Mouse (Mus musculus) mesoderm, embryonic 11.5 days (tissue): ENCODE measurements around the gene Kcnv2.

Experiments used
- DNase-seq: peaks from one replicate; pipeline ENCODE4 v3.0.0-alpha.2; 2012; ENCODE audit warnings: low read depth, low spot score

Gene Kcnv2

DNA sequence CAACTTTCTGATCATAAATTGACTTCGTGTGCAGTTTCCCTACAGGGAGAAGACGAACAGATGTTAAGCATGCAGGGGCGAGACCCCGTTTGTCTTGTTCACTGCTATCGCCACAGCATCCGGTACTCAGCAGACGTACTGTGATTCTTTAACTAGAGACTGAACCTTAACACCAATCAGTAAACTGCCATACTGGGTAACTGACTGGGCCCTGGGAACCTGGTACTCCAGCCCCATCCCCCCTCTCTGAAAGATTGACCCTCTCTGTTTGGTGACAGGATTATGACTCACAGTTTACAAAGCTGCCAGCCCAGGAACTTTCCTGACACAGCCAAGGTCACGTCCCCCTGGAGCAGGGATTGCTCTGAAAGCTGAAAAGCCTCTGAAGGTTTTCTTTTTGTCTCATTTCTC is 42.1 kb downstream of the Kcnv2 start:
- peak; percentile 71 for DNase-seq

DNA sequence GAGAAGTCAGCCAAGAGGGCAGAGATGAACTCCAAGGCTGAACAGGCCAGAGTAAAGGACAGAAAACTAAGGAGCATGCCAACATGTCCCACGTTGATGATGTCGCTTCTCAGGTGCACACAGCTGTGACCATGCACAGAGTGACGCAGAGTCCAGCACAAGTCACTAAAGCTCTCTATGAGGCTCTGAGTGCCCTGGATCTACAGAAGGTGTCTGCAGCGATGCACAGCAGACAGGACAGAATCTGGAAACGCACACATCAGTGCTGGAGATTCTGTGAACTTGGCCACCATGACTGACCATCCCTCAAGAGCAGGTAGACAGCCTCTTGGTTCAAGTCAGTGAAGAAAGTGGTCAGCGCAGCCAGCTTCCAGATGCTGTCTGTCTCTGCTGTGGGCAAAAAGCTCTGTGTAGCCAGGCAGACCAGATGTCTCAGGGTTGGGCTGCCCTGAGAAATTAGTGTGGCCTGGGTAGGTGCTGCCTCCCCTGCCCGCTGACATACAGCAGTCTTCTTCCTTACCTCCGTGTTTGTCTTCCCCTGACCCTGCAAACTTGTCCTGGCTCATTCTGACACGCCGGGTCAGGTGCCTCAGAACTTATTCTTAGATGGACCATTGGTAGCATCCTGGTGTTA is 43.8 kb downstream of the Kcnv2 start:
- no peak for DNase-seq

DNA sequence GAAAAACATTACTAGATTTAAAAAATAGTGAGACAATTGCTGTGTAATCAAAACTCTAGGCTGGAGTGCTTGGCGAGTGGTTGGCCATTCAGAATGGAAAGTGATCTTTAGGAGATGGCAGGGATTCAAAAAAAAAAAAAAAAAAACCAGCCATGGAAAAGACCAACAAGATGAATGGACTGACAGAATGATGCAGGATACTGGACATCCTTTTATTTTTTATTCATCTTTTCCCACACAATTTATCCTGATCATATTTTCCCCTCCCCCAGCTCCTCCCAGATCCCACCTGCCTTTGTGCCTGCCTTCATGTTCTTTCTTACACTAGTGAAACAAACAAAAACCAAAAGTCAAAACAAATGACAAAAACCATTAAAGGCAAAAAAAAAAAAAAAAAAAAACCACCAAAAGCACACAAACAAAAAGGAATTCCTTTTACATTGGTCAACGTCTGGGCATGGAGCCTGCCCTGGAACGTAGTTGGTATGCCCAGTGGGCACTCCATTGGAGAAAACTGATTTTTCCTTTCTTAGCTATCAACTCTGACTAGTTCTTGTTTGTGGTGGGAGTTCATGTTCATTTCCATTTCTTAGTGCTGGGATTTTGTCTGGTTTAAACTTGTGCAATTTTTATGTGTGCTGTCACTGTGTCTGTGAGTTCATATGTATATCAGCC is 47.2 kb downstream of the Kcnv2 start:
- no peak for DNase-seq

DNA sequence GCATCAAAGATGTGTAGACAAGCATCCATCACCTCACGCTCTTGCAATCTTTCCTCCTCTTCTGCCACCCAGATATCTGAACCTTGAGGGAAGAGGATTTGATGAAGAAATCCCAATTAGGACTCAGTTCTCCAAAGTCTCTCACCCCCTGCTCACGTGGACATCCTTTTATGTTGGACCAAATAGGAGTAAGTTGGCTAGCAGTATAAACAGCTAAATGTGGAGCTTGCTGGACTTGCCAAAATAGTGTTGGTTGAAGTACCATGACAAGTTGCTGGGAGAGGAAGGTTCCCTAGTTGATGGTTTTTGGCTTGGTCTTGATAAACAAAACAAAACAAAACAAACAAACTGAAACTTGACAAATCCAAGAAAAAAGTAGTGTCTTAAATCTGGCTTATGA is 47.8 kb downstream of the Kcnv2 start:
- DNase-seq, result no peak

DNA sequence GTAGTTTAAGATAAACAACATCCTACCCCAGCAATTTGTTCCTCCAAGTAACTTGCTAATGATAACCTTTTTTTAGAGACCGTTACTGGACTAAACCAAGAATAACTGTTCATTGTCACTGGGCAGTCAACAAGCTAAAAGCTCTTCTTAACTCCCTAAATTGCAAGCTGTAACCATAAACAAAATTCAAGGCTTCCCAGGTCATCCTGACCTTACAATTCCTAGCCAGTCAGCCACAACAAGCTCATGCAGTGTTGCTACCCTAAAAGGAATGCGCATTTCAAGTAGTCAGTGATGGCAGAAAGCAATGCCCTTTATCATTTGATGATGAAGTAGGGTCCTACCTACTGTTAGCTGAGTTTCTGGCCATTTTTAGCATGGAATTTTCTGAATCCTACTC is 48.4 kb downstream of the Kcnv2 start:
- no peak for DNase-seq

DNA sequence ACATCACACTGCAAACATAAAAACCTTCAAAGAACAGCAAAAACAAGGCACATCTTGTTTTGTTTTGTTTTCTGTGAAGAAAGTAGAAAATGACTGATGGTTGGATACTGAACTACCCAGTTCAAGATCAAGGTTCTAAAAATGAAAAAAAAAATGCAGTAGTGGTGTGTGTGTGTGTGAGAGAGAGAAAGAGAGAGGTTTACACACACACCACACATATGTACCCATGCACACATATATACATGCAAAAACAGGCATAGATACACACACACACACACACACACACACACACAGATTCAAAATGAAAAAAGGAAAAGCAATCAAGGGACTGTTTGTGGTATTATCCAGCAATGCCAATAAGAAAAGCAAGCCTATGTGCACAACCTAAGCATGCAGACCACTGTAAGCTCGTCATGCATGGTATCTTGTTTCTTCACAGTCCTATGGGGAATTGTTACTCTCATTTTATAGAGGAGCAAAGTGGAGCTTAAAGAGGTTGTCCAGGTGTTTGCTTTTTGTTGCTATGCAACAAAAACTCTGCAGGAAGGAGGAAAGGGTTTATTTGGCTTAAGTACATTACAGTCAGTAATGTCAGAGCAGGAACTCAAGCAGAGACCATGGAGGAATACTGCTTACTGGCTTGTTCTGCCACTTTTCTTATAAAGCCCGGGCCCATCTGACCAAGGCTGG is 57.5 kb downstream of the Kcnv2 start:
- no peak for DNase-seq

DNA sequence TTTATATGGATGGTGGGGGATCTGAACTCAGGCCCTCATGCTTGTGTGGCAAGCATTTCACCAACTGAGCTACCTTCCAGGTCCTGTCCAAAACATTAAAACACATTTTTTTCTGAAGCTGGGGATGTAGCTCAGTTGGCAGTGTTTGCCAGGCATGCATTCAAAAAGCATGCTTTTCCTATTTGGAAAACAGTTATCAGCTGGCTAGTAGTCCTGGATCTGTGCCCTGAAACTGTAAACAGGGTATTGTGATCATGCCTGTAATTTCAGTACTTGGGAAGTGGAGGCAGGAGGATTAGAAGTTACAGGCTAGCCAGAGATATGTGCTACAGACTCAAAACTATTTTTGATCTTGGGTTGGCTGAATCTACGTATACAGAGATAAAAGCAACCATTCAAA is 59.7 kb downstream of the Kcnv2 start:
- no peak for DNase-seq

DNA sequence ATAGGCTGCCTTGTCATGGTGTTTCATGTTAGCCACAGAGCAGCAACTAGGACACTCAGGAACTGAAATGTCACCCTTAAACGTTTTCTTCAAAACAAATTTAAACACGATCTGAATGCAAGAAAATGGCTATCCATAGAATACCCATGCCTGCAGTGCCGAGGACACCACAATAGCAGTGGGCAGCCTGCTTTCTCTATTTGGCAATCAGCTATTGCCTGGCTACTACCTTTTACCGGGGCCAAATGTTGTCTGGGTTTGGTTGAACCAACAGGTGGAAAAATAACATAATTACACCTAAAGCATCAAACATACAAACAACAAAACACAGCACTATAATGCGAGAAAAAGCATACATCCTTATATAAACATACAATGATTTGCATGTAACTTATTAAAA is 60.9 kb downstream of the Kcnv2 start:
- no peak for DNase-seq

DNA sequence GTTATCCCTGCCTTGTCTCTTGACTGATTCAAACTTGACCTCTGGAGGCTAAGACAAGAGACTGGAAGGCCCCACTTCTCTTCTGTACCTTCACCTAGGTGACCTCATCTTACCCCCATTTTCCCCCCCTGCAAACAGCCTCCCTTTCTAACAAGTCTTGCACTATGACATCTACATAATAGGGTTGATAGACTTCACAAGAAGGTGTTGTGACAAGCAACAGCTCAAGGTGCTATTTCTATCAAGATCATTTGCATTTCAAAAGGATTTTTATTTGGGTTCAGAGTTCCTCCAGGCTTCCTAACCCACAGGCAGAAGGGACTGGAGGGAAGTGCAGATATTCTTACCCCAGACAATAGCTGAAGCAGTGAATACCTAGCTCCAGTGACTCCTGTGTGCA is 62.9 kb downstream of the Kcnv2 start:
- DNase-seq, result no peak
